Mouse (Mus musculus): ENCODE data around the gene Slc9a3r1.
A peak's percentile ranks its signal among the peaks of the same experiment; 100 is the strongest.

The Slc9a3r1 gene

GRCm38 (mm10) chr11:115163568-115164150, 518 bp downstream of the Slc9a3r1 start:
- DNase-seq (ENCODE audit: low spot score) = peak; percentile 47

- no peak for DNase-seq (ENCODE audit: low spot score)
Observed at GRCm38 (mm10) chr11:115164341-115164975, 1.3 kb downstream of the Slc9a3r1 start.

- DNase-seq (ENCODE audit: low spot score) = peak; percentile 72
Observed at GRCm38 (mm10) chr11:115164976-115165374, 1.8 kb downstream of the Slc9a3r1 start.

GRCm38 (mm10) chr11:115166776-115167175, 3.6 kb downstream of the Slc9a3r1 start:
- DNase-seq (ENCODE audit: low spot score) = no peak

- no peak for DNase-seq (ENCODE audit: low spot score)
Observed at GRCm38 (mm10) chr11:115167631-115168249, 4.6 kb downstream of the Slc9a3r1 start.

- no peak for DNase-seq (ENCODE audit: low spot score)
Observed at GRCm38 (mm10) chr11:115169430-115169829, 6.3 kb downstream of the Slc9a3r1 start.

GRCm38 (mm10) chr11:115171125-115171524, 8.0 kb downstream of the Slc9a3r1 start:
- peak; percentile 56 for DNase-seq (ENCODE audit: low spot score)

- DNase-seq (ENCODE audit: low spot score) = peak; percentile 65
Observed at GRCm38 (mm10) chr11:115172825-115173287, 9.7 kb downstream of the Slc9a3r1 start.

- peak; percentile 76 for DNase-seq (ENCODE audit: low spot score)
Observed at GRCm38 (mm10) chr11:115173549-115174339, 10.6 kb downstream of the Slc9a3r1 start.

GRCm38 (mm10) chr11:115176399-115177190, 13.5 kb downstream of the Slc9a3r1 start:
- DNase-seq (ENCODE audit: low spot score) = no peak

- DNase-seq (ENCODE audit: low spot score) = no peak
Observed at GRCm38 (mm10) chr11:115177559-115178195, 14.5 kb downstream of the Slc9a3r1 start.

GRCm38 (mm10) chr11:115178766-115179165, 15.6 kb downstream of the Slc9a3r1 start:
- no peak for DNase-seq (ENCODE audit: low spot score)

GRCm38 (mm10) chr11:115179191-115179590, 16.1 kb downstream of the Slc9a3r1 start:
- DNase-seq (ENCODE audit: low spot score) = no peak

GRCm38 (mm10) chr11:115179881-115180280, 16.7 kb downstream of the Slc9a3r1 start:
- no peak for DNase-seq (ENCODE audit: low spot score)

GRCm38 (mm10) chr11:115181913-115182638, 18.9 kb downstream of the Slc9a3r1 start:
- peak; percentile 88 for DNase-seq (ENCODE audit: low spot score)

- DNase-seq (ENCODE audit: low spot score) = no peak
Observed at GRCm38 (mm10) chr11:115184973-115185372, 21.8 kb downstream of the Slc9a3r1 start.

- DNase-seq (ENCODE audit: low spot score) = peak; percentile 100
Observed at GRCm38 (mm10) chr11:115187224-115187639, 24.1 kb downstream of the Slc9a3r1 start, which contains the start of gene Tmem104. TSS of gene Tmem104 (plus strand) at chr11:115187487.

GRCm38 (mm10) chr11:115187693-115188092, 24.6 kb downstream of the Slc9a3r1 start, which contains the start of gene Nat9:
TSS of gene Nat9 (minus strand) at chr11:115187859.
- DNase-seq (ENCODE audit: low spot score) = no peak

GRCm38 (mm10) chr11:115188539-115189231, 25.5 kb downstream of the Slc9a3r1 start:
- DNase-seq (ENCODE audit: low spot score) = no peak

GRCm38 (mm10) chr11:115189304-115189703, 26.2 kb downstream of the Slc9a3r1 start:
- no peak for DNase-seq (ENCODE audit: low spot score)

All from urinary bladder, postnatal 14 days (tissue).